Mouse (Mus musculus): Measurements from ENCODE around the gene Fndc3b.

GRCm38 (mm10) chr3:27518935-27519334, 192.2 kb downstream of the Fndc3b start:
- TF ChIP-seq CTCF (conservative IDR thresholded peaks at IDR 0.05; ENCODE audit: insufficient read depth, insufficient read length, low read depth, low read length) (no peak), POLR2A (IDR thresholded peaks at IDR 0.05; ENCODE audit: low read depth, low read length) (no peak)

Data from kidney, adult 2 months (tissue).